Mouse (Mus musculus): Measurements from ENCODE around the gene Vamp1.

DNA sequence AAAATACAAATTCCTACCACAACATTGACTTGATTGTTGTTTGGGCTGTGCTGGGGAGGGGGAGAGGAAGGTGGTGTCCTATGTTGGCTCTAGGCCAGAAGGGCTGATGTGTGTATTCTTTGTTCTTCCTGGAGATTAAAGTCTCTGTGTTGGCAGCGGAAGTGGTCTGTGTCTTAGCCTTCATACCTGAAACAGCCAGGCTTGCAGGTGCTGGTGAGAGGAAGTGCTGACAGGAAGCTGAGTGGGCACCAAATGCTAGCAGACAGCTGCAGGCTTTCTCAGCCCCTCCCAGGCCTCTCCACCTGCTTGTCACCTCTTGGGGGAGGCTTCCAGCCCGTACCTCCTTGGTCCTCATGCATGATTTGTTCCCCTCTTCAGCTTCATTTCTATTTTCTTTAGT is 6.8 kb downstream of the Vamp1 start:
- TF ChIP-seq POLR2A (IDR thresholded peaks at IDR 0.05; ENCODE audit: borderline replicate concordance, control insufficient read depth, low read depth, low read length) (no peak), CTCF (IDR thresholded peaks at IDR 0.05; ENCODE audit: control insufficient read depth, insufficient read depth, low read length) (no peak)
